Mouse (Mus musculus) gastrocnemius, postnatal 25 days (tissue): Measurements from ENCODE around the gene Shmt2. TPM values are rescaled to one million over a fixed set of nuclear protein-coding genes. Genes with fewer than 3 reads are reported as not detected.
A peak's percentile ranks its signal among the peaks of the same experiment; 100 is the strongest.

Source experiments
- DNase-seq: peaks from one replicate; pipeline ENCODE4 v3.0.0; 2022
- long read RNA-seq, 2 experiments: library from polyadenylated mRNA; stranded (forward); transcript quantifications; one replicate each; pipeline ENCODE4 v2.0.0; 2021
- total RNA-seq, 2 experiments: library from RNA; stranded (reverse); gene quantifications; 1 replicate in 1 of 2; 2 replicates in 1 of 2; pipeline ENCODE4 v1.2.3; 2021

Shmt2 gene
- total RNA-seq = 10 to 100 TPM; 24.9 to 26.6 TPM
- long read RNA-seq, experiment 1, transcript Shmt2-201 (12 exons, 2,289 nt) = major isoform, 18 of 27 reads
- long read RNA-seq, experiment 1, partial matches to known transcripts = 3 of 27 reads
- long read RNA-seq, experiment 1, other reads (novel, unspliced or antisense) = 2 of 27 reads
- long read RNA-seq, experiment 2, transcript Shmt2-206 (12 exons, 2,238 nt) = minor isoform, 8 of 45 reads
- long read RNA-seq, experiment 2, transcript Shmt2-201 (12 exons, 2,289 nt) = major isoform, 28 of 45 reads
- long read RNA-seq, experiment 2, partial matches to known transcripts = 7 of 45 reads
- long read RNA-seq, experiment 2, other reads (novel, unspliced or antisense) = 2 of 45 reads

DNA sequence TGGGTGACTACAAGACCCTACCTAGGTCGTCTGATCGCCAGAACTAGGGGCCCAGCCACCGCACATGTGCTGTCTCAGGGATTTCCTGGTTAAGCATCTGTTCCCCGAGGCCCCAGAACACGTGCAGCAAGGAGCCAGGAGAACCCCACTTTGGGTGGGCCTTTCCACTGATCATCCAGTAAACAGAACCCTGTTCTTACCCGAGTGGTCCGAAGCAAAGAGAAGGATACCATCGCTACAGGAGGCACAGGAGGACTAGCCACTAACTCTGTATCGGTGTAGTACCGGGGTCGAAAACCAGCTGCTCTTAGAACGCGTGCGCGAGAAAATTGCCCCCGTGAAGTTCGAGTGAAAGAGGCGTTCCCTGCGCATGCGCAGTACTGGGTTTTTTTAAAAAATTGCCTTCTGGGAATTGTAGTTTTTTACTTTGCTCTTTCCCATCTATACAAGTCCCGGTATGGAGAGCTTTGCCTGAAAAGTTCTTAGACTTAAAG lies at the start of gene Shmt2:
Gene Shmt2, minus strand, starts transcription at position 357 of the 494 bp plus-strand sequence.
- peak; percentile 70 for DNase-seq

DNA sequence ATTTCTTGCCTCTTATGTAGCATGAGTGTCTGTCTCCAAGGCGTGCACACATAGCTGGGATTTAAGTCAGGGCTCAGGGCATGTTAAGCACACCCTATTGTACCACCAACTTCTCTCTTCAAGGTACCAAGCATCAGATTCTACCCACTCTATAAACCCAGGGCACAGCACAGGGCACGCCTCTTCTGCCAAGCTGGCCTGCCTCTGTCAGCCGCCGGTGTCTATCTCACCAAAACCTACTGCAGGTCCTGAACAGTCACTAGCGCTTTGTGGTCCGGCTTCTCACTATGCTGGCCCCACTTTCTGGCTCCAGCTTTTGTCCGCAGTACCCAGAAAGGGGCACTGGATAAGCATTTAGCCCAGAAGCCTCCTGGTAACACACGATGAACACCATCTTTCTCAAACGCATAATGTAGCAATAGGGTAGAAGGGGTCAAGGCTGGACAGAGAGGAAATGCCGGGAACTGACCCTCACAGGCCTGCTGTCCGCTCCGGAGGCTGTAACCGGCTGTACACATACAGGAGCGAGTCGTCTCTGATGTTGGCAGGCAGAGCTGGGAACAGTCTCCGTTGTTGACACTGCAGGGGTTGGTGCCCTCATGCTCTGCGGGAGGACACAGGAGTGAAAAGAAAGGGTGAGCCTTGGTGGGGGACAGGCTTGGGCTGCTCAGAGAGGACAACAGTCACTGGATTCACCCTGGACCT lies 48.8 kb upstream of the Shmt2 start:
- DNase-seq = no peak

DNA sequence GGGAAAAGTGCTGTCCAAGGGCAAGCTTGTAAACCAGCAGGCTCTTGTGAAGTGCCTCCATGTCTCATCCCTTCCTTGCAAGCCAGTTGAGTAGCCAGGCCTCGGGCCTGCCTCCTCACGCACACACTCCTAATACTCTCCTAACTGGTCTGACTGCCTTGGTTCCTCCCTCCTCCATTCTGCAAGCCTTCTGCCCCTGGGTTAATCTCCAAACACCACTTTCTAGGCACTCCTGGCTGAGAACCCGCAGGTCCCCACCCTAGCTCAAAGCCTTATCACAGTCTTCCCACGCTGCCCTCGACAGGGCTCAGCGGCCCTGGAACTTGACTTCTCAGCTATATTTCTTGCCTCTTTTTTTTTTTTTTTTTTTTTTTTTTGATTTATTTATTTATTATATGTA lies 48.1 kb upstream of the Shmt2 start:
- no peak for DNase-seq

DNA sequence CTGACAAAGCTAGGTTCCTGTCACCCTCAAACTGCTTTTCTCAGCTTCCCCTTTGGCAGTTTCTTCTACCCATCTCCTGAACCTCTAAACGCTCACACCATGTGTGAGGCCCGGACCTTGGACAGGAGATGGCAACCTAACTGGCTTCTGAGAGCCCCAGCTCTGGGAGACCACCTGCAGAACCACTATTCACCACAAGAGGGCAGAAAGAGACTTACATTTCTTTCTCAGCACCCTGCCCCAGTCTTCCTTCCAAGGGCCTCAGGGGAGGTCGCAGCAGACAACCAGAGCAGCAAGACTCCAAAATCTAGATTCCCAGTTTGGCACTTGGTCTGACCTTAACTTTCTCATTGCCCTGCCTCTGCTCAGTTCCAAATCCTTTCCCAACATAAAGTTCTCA lies 47.2 kb upstream of the Shmt2 start:
- peak; percentile 66 for DNase-seq

DNA sequence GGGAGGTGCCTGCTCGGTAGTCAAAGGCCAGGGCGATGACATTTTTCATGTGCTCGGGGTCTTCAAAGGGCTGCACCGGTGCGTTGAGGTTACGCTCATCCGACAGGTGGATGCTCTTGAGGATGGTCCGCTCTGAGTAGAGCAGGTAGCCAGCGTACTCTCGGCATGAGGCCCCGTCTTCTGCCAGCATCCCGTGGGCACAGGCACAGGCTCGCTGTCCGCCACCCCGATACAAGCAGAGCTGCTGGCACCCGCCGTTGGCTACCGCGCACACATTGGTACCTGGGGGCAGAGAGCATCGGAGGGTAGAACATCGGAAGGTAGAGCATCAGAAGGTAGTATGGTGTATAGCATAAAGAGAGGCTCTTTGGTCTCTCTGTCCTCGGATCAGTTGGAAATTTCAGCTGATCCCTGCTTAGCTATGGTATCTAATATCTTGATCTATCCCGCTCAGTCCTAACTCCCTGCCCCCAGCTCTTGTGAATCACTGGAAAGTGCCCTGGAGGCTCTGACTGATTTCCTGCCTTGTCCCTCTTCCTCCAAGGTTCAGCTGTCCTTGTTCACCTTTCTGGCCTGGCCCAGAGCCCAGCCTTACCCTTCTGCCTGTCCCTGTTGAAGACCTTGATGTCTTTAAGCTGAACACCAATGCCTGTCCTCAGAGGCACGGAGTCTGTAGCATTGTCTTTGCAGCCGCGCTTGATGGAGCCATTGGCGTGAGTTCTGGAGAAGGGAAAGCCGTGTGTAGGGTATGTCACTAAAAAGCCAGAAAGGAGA lies 44.5 kb upstream of the Shmt2 start:
- DNase-seq = no peak

DNA sequence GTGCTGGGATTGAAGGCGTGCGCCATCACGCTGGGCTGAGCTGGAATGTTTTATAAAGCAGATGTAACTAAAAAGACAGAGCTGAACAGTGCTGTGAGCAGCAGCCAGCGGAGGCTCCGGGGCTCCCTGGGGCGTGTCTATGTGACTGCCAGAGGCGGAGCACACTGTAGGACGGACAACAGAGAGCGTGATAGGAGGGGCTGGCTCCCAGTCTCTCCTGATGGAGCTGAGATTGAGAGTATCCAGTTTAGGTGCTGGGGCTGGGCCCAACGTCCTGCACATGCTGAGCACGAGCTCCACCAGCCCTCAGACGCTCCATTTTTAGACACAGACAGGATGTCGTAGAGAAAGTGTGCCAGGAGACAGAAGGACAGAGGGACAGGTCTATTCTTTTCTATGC lies 42.1 kb upstream of the Shmt2 start:
- DNase-seq = peak; percentile 41

DNA sequence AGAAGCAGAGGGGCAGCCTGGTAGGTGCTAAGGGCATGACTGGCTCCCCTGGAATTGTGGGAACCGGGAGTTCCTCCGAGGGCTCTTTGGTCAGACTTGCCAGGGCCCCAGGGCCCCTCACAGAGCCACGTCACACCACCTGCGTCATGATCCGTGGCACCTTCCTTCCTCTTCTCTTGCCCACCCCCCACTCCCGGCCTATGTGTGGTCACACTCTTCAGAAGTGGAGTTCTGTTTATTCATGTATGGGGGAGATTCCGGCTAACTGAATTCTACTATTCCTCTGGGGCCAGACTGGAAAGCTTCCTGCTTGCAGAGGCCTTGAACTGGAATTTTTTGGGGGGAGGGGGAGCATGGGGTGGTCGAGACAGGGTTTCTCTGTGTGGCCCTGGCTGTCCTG lies 41.6 kb upstream of the Shmt2 start:
- no peak for DNase-seq

DNA sequence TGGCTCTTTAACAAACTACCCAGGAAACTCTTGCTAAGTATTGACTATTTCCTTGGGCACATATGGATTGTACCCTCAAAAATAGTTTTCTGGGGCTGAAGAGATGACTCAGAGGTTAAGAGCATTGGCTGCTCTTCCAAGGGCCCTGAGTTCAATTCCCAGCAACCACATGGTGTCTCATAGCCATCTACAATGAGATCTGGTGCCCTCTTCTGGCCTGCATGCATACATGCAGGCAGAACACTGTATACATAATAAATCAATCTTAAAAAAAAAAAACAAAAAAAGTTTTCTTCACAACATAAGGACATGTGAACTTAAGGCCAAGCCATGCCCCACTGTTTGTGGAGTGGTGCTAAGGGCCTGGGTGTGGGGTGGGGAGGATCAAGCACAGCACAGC lies 38.9 kb upstream of the Shmt2 start:
- no peak for DNase-seq

DNA sequence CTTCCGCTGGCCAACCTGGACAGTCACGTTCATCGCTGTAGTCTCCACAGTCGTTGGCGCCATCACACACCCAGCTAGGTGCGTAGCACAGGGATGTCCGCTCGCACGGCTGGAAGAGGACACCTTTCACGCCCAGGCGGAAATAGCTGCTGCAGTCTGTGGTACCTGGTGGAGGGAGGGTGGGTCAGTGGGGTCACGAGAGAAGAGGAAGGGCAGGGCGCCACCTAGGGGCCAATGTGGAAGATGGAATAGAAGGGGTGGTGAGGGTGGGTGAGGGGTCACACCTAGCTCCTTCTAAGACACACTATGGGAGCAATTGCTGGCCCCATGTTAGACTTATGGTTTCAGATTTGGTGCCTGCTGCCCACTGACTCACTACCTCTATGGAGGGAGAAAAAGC lies 35.2 kb upstream of the Shmt2 start:
- DNase-seq = no peak

DNA sequence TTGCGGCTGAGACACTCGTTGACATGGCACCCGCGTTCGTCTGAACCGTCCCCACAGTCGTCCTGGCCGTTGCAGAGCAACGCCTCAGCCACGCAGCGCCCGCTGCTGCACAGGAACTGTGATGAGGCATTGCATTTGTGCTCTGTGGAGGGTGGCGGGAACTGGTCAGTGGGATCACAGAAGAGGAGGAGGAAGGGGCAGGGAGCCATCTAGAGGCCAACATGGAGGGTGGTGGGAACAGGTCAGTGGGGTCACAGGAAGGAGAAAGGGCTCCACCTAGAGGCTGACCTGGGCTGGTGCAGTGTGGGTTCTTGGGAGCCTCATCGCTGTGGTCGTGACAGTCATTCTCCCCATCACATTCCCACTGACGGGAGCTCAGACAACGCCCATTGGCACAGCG lies 33.5 kb upstream of the Shmt2 start:
- no peak for DNase-seq

DNA sequence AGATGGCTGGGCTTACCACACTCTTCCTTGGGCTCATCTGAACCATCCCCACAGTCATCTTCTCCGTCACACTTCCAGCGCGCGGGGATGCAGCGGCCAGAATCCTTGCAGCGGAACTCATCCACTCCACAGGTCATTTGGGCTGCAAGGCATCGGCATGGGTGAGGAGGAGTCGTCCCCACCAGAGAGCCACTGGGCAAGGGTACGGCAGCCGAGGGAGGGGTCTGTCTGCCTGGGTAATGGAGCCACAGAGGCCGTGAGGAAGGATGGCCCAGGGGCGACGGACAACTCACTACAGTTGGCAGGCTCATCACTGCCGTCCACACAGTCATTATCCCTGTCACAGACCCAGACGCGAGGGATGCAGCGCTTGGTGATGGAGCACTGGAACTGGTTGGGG lies 27.6 kb upstream of the Shmt2 start:
- DNase-seq = no peak

DNA sequence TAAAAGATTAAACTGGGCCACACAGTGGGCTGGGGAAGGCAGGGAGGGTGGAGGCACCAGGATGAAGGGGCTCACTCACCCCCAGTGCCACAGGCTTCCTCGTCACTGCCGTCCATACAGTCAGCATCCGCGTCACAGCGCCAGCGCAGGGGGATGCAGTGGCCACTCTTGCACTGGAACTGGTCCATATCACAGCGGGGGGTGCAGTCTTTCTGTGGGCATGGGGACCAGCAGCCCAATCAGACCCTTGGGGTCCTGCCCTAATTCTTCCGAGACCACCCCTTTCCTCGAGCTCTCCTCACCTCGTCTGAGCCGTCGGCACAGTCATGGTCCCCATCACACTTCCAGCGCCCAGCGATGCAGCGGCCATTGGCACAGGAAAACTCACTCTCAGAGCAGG lies 26.0 kb upstream of the Shmt2 start:
- no peak for DNase-seq

DNA sequence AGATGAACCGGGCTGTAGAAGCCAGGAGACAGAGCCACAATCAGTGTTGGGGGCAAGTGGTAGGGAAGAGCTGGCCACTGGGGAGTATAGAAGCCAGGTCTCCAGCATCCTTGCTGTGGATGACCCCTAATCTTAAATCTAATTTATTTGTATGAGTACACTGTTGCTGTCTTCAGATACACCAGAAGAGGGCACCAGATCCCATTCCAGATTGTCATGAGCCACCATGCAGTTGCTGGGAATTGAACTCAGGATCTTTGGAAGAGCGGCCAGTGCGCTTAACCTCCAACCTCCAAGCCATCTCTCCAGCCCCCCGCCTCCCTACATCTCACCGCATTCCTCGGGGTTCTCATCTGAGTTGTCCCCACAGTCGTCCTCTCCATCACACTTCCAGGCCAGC lies 24.3 kb upstream of the Shmt2 start:
- no peak for DNase-seq

DNA sequence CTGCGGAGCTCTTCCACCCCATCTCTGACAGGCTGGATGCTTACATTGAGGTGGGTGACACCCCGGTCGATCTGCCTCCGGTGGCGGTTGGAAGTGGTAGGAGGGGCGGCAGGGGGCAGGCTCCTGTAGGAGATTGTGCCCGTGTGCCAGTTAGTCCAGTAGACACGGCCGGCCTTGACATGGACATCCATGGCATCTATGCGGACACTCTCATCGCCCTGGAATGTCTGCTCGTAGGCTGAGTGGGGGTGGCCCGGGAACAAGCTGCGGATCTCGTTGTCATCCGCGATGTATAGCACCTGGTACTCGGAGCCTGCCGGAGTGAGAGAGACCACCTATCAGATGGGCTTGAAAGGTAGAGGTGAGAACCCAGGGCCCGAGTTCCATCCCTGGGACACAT lies 22.1 kb upstream of the Shmt2 start:
- no peak for DNase-seq

DNA sequence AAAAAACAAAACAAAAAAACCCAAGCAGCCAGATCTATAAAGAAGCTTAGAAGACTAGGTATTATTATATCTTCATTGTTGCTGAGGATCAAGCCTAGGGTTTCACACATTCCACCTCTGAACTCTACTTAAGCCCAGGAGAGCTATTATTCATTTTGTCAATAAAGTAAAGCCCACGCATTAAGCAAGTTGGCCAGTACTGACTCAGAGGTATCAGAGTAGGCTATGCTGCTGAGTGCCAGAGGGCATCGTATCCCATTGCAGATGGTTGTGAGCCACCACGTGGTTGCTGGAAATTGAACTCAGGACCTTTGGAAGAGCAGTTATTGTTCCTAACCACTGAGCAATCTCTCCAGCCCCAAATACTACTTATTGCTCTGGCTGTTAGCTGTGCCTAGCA lies 21.7 kb upstream of the Shmt2 start:
- no peak for DNase-seq

DNA sequence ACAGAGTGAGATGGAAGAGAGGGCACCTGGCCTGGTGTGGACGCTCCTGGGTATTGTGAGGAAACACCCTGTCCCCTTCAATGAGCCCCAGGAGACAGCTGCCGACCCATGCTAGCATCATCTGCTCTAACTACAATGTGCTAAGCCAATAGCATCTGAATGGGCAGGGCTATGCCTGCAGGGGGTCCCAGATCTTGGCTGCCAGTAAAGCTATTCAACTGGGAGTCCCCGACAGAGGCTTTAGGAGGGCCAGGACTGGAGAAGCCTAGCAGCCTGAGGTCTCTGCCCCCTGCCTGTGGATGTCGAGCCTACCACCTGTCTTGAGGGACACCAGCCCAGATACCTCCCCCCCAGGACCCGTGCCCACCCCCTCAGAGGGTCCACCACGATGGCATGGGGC lies 20.5 kb upstream of the Shmt2 start:
- no peak for DNase-seq

DNA sequence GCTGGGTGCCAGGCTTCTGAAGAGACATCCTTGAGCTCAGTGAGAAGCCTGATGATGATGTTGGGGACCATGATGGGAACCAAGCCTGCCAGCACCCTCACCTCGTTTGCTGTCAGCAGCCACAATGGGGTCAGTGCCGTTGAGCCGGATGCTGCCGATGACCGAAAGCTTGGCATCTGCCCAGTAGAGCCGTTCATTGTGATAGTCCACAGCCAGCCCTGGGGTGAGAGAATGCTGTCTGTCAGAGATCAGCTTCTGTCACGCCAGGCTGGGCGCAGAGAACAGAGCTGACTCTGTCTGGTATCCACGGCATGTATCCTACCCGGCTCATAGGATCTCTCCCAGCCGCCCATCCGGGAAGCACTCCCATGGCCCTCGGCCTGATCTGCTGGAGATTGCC lies 19.8 kb upstream of the Shmt2 start:
- no peak for DNase-seq

DNA sequence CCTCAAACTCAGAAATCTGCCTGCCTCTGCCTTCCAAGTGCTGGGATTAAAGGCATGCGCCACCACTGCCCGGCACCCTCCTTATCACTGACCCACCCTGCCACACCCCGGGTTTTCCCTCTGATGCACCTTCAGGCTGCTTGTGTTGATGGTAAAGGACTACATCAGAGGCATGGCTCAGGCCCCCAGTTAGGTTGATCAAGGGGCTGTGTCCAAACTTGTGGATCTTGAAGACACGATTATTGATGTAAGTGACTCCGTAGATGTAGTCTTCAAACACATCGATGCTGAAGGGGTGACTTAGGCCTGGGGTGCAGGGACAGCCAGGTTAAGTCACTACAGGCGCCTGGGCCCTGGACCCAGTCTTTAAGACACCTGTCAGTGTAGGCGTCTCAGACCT lies 19.3 kb upstream of the Shmt2 start:
- DNase-seq = no peak

DNA sequence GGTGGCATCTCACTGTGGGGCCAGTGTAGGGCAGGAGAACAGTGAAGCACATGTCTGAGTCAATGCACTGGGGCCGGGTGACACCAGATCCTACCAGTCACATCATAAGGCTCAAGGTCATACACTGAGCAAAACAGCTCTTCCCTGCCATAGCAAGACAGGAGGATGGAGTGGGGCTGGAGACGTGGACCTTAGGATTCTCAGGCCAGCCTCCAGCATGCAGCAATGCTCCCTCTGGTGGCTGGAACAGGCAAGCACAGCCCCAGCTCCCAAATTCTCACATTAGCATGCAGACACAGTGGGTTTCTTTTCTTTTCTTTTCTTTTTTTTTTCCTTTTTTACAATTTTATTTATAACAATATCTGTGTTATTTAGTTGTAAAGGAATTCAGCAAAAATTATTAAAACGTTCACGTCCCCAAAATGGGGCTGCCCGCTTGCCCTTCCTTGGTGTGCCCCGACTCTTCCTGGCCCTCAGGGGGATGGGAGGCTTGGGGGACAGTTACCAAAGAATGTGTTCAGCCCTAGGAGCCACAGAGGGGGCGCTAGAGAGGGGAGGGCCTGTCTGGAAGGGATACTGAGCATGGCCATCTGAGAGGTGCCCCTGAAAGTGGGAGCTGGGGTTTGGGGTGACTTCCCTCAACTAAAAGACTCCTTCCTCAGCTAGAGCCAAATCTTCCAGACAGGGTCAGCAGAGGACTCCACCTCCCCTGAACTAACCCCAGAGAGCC lies 15.8 kb upstream of the Shmt2 start:
- DNase-seq = peak; percentile 62

DNA sequence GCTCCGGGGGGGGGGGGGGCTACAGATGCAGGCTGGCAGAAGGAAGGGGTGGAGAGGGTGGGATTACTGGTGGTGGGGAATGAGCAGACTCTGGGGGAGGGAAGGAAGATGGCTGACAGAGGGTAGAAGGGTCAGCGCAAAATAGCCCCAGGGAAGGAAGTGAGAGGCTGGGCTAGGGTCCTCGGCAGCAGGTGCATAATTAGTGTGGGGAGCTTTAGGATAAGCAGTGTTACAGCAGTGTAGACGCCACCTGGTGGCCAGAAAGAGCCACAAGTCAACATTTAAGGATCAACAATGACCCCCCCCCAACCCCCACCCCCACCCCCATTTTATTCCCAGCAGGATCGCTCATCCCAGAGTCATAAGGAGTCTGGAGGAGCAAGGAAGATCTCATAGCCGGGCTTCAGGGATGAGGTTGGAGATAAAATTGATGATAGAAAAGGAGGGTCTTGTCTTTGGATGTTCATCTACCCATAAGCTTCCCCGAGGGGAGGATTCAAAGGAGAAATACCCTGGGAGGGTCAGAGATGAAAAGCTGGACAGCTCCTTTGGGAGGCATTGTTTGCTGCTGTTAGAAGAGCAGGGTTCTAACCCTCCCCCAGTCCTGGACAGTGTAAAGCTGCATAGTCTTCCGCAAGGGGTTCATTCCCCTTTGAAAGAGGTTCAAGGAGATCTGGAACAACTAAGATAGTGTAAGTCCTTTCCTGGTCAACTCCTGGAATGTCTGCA lies 14.5 kb upstream of the Shmt2 start:
- no peak for DNase-seq

DNA sequence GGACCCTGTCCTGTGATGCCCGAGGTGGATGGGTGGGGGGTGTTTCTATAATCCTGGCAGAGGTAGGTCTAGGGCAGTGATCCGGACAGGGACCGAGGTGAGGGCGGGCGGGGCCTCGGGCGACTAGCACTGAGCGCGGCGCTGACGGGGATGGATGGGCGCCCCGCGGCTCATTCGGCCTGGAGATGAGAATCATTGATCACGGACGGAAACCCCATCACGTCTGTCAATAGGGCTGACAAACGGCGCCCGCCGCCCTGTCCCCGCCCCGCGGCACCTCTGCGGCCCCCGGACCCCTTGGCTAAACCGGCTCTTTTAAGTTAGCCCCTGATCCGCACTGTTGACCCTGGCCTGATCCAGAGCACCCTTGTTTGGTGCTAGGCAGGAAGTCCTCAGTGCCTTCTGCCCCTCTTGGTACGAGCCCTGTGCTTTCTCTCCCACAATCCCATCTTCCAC lies 12.7 kb upstream of the Shmt2 start:
- DNase-seq = no peak
